Mouse (Mus musculus): ENCODE data around the gene Sync.

DNA sequence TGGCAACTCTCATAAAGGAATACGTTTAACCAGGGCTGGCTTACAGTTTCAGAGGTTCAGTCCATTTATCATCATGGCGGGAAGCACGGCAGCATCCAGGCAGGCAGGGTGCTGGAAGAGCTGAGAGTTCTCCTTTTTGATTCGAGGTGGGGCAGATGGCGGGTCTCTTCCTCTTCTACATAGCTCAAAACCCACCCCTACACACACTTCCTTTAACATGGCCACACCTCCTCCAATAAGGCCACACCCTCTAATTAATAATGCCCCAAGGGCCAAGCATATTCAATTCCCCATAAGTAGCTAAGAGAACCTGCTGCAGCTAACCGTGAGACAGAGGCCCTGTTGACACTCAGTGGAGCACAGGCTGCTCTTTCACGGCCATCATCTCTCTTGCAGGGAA lies 5.4 kb downstream of the Sync start:
- TF ChIP-seq TBP (conservative IDR thresholded peaks at IDR 0.05; ENCODE audit: low read depth, low read length) (no peak), PAX5 (IDR thresholded peaks at IDR 0.05; ENCODE audit: low read length) (no peak), ELF1 (IDR thresholded peaks at IDR 0.05; ENCODE audit: low read depth, low read length) (no peak), HCFC1 (IDR thresholded peaks at IDR 0.05; ENCODE audit: low read depth, low read length) (no peak), EP300 (IDR thresholded peaks at IDR 0.05; ENCODE audit: low read length) (no peak), CTCF (conservative IDR thresholded peaks at IDR 0.05 in 1 of 2, IDR thresholded peaks at IDR 0.05 in 1 of 2; ENCODE audit: low read depth in 2 of 2, low read length in 2 of 2) (no peak), SIN3A (IDR thresholded peaks at IDR 0.05; ENCODE audit: low read length) (no peak), JUN (IDR thresholded peaks at IDR 0.05; ENCODE audit: insufficient read depth, low read depth, low read length) (no peak), NRF1 (IDR thresholded peaks at IDR 0.05; ENCODE audit: low read depth, low read length) (no peak), MAX (IDR thresholded peaks at IDR 0.05; ENCODE audit: low read length) (no peak), POLR2A (IDR thresholded peaks at IDR 0.05; ENCODE audit: low read depth, low read length) (no peak)

All from CH12.LX (cell line).